Mouse (Mus musculus): ENCODE measurements around the gene Spata46.

DNA sequence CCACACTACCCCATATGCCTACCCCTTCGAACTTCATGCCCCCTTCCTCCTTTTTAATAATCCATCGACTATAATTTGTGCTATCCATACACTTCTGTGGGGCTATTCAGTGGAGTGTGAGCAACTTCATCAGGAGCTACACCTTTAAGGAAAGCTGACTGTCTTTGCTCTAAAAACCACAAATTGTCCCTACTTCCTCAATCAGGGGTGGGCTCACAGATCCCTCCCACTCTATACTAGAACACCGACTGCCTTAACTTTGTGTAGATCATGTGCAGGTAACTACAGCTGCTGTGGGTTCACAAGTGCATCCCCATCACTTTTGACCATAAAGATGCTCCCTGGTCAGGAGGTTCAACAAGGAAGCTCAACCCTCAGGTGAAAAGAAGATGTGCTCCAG lies 31.3 kb downstream of the Spata46 start:
- TF ChIP-seq CTCF (IDR thresholded peaks at IDR 0.05) (no peak), EP300 (IDR thresholded peaks at IDR 0.05) (no peak)

Data from lung, postnatal 0 days (tissue).